Mouse (Mus musculus): ENCODE measurements around the gene Hspbp1. TPM values are rescaled to one million over a fixed set of nuclear protein-coding genes. Genes with fewer than 3 reads are reported as not detected.

Hspbp1 gene
- total RNA-seq, 2 experiments from 2014 or later, result 22.1 to 23.9 TPM

DNA sequence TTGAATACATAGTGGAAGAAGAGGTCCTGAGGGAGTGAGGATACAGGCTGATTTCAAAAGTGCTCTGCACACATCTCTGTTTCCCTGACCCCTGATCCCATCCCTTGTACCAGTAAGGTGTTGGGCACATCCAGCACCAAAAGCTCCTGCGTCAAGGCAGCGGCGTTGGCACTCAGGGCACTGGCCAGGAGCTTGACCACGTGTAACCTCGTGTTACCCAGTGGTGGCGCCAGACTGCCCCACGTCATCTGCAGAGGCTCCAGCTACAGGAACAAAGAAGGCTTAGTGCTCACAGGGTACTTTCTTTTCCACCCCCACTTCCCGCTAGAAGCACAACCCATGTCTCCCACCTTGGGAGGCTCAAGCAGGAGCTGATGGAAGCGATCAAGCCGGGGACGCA lies 43.7 kb downstream of the Hspbp1 start:
- DNase-seq (ENCODE audit: low spot score), result no peak

DNA sequence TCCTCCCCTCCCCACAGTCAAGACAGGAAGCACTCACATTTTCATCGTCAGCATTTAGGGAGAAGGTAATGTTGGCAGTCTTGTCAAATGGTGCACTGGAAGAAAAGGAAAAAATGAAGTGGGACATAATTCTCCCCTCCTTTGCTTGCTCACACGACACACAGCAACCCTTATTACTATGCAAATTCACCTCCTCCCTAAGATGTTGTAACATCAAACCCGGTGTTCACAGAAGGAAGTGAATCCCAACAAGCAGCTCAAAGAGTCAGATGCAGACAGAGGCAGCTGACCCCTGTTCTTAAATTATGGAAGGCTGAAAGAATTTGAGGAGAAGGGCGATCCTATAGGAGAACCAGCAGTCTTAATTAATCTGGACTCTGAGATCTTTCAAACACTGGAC lies 48.7 kb downstream of the Hspbp1 start:
- no peak for DNase-seq (ENCODE audit: low spot score)

DNA sequence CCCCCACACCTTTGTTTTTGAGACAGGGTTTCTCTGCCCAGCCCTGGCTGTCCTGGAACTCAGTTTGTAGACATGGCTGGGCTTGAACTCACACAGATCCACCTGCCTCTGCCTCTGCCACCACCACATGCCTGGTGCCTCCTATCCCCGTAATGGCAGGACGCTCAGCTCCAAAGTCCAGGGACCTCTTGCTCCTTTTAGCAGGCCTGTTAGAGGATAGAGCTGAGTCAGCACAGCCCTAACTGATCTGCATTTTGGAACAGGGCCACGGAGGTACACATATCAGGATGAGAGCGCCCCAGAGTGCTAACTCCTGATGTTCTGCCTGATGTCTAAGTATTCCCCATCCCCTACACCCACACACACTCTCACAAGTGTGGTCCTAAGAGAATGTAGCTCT lies 53.8 kb downstream of the Hspbp1 start, which contains the start of gene Tmem86b:
Tmem86b (minus strand) TSS at position 392 of the 400 bp plus-strand sequence.
- DNase-seq (ENCODE audit: low spot score), result no peak

- DNase-seq (ENCODE audit: low spot score), result no peak
Observed at GRCm38 (mm10) chr7:4630198-4630597, 54.7 kb downstream of the Hspbp1 start.

- no peak for DNase-seq (ENCODE audit: low spot score)
Observed at GRCm38 (mm10) chr7:4629586-4629985, 55.3 kb downstream of the Hspbp1 start.

DNA sequence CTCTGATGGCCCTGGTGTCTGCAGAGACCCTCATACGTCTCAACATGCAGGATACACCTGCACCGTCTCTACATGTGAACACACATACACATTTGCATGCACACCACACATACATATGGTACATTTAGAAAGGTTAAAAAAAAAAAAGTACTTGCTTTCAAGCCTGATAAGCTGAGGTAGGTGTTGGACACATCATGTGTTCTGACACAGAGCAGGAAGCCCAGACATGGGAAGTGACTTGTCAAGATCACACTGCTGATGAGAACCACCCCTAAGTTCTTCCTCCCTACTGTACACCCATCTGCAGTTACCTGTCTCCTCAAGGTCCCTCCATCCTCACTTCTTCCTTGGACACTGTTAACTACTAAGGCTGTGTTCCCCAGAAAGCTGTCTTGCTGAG lies 58.9 kb downstream of the Hspbp1 start:
- DNase-seq (ENCODE audit: low spot score), result no peak

DNA sequence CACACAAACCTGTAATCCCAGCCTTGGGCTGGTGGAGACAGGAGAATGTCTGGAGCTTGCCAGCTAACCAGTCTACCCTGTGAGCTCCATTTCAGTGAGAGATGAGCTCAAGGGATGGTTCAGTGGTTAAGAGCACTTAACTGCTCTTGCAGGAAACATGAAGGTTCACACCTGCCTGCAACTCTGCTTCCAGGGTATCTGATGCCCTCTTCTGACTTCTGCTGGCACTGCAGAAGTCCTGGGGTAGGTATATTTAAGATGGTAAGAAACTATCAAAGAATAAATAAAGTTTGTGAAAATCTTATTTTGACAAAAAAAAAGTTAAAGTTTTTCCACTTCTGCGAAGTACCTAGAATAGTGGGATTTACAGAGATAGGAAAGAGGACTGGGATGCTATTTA lies 60.5 kb downstream of the Hspbp1 start:
- DNase-seq (ENCODE audit: low spot score), result no peak

- DNase-seq (ENCODE audit: low spot score), result peak; percentile 25
Observed at GRCm38 (mm10) chr7:4623544-4624189, 61.2 kb downstream of the Hspbp1 start.

- no peak for DNase-seq (ENCODE audit: low spot score)
Observed at GRCm38 (mm10) chr7:4619979-4620378, 64.9 kb downstream of the Hspbp1 start.

DNA sequence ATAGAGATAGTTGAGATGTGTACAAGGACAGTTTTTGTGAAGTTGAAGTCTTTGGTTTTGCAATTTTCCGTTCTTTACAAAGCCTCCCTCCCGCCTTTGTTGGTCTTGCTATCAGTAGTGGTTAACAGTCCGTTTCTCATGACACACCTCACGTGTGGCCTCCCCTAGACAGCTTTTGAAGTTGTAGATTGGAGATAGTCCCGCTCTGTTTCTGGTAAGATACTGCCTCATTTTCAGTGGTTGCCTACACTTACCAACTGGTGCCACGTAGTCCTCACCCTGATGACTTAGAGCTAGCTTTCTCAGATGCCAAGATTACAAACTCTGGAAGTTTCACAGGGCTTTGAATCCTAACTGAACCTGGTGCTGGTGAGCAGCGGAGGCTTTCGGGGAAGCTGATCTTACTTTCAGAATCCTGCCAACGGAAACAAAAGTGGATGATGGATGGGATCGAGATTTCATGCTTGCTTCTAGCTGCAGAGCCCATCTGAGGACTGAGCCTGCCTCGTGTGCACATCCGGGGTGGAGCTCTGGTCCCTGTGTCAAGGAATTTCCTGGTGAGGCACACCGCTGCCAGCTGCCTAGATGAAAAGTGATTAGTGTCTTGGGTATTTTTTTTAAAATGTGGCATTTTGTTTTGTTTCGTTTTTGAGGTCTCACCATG lies 71.0 kb downstream of the Hspbp1 start:
- DNase-seq (ENCODE audit: low spot score), result no peak

GRCm38 (mm10) chr7:4612956-4613355 lies 71.9 kb downstream of the Hspbp1 start:
- DNase-seq (ENCODE audit: low spot score), result no peak

DNA sequence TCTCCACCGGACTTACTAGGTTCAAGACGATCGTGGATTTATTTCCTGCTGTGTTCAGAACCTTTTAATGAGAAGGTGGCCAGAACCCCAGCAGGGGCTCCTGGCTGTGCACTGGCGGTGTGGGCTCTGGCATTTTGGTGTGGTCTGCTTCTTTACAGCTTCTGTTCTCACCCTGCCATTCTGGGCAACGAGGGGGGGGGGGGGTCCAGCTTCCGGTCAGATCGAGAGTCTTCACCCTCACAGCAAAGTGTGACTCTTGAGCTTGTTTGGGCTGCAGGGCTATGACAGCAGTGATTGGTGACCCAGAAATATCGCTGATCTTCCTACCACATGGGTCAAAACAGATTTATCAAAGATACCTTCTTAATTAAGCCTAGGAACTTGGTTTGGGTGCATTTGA lies 72.5 kb downstream of the Hspbp1 start:
- no peak for DNase-seq (ENCODE audit: low spot score)

DNA sequence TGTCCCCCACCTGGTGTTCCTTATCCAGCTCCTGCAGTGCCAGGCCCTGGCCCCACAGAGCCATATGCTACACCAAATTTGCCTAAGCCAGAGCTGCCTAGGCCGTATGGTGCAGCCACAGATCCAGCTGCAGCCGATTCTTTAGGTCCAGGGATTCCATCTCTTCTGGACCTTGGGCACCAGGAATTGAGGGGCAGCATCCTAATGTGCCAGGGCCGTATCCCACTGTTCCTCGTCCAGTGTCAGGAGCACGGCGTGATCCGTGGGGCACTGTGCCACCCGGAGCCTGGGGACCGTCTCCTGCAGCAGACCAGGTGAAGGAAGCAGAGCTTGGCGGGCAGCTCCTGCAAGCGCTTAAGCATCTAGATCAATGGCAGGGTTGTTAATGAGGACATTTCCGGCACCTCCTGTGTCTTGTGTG lies 72.9 kb downstream of the Hspbp1 start:
- no peak for DNase-seq (ENCODE audit: low spot score)

DNA sequence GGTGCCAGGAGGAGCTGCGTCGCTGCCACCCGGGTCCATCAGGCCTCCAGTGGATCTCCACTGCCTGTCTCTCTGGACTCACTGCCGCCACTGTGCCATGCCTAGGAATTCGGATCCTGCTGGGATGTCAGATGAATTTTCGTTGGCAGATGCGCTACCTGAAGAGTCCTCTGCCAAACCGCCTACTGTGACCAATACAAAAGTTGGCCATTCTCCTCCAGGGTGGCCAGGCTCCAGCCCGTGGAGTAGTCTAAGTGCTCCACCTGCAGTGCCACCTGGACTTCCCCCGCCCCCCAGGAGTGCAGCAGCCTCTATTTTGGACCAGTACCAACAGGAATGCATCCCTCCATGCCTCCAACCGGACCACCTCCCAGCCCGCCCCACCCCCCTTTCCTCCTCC lies 73.4 kb downstream of the Hspbp1 start:
- no peak for DNase-seq (ENCODE audit: low spot score)

Other genes starting within 250 kb of the Hspbp1 start
- gene Rdh13, start 239.4 kb downstream of the Hspbp1 start, total RNA-seq (2021), result 10 to 100 TPM; 12.6 to 15.4 TPM
- 1 to 10 TPM; 1.9 to 3.5 TPM for gene Eps8l1, start 224.4 kb downstream of the Hspbp1 start, total RNA-seq (2021)
- gene Ppp1r12c, start 183.4 kb downstream of the Hspbp1 start, total RNA-seq (2021), result 10 to 100 TPM; 15.5 to 19.0 TPM
- gene Tnnt1, start 168.7 kb downstream of the Hspbp1 start, total RNA-seq (2021), result 100 to 1,000 TPM; 656 to 752 TPM
- not detected for gene Tnni3, start 160.8 kb downstream of the Hspbp1 start, total RNA-seq (2021)
- not detected for gene Dnaaf3, start 152.6 kb downstream of the Hspbp1 start, total RNA-seq (2021)
- not detected for gene Syt5, start 137.5 kb downstream of the Hspbp1 start, total RNA-seq (2021)
- gene Ptprh, start 81.0 kb downstream of the Hspbp1 start, total RNA-seq (2021), result not detected
- gene Tmem86b, start 53.6 kb downstream of the Hspbp1 start, total RNA-seq (2021), result 1 to 10 TPM; 2.3 to 2.6 TPM
- gene Ppp6r1, start 26.0 kb downstream of the Hspbp1 start, total RNA-seq (2021), result 10 to 100 TPM; 45.8 to 46.6 TPM
- gene Brsk1, start 5.5 kb upstream of the Hspbp1 start, total RNA-seq (2021), result under 1 TPM; 0.50 to 0.64 TPM
- not detected for gene Tmem150b, start 40.2 kb upstream of the Hspbp1 start, total RNA-seq (2021)
- gene Kmt5c, start 55.0 kb upstream of the Hspbp1 start, total RNA-seq (2021), result 1 to 10 TPM; 5.5 to 5.6 TPM
- gene Cox6b2, start 68.0 kb upstream of the Hspbp1 start, total RNA-seq (2021), result 1 to 10 TPM in 1 of 2 experiments, under 1 TPM in 1; 0.87 to 1.3 TPM
- gene Fam71e2, start 86.2 kb upstream of the Hspbp1 start, total RNA-seq (2021), result not detected
- gene Il11, start 97.8 kb upstream of the Hspbp1 start, total RNA-seq (2021), result under 1 TPM in 1 of 2 experiments, not detected in 1; 0.14 TPM
- not detected for gene Tmem190, start 97.9 kb upstream of the Hspbp1 start, total RNA-seq (2021)
- 10 to 100 TPM in 1 of 2 experiments, 1 to 10 TPM in 1; 7.1 to 10.0 TPM for gene Tmem238, start 104.6 kb upstream of the Hspbp1 start, total RNA-seq (2021)
- 100 to 1,000 TPM; 582 to 601 TPM for gene Rpl28, start 107.8 kb upstream of the Hspbp1 start, total RNA-seq (2021)
- 10 to 100 TPM; 84.1 to 86.9 TPM for gene Ube2s, start 127.5 kb upstream of the Hspbp1 start, total RNA-seq (2021)
- not detected for gene Shisa7, start 159.6 kb upstream of the Hspbp1 start, total RNA-seq (2021)
- 1 to 10 TPM; 6.0 to 8.2 TPM for gene Isoc2b, start 185.2 kb upstream of the Hspbp1 start, total RNA-seq (2021)
- 10 to 100 TPM; 26.9 to 32.6 TPM for gene Isoc2a, start 192.1 kb upstream of the Hspbp1 start, total RNA-seq (2021)
- gene Gm36210, start 221.4 kb upstream of the Hspbp1 start, total RNA-seq (2021), result under 1 TPM; 0.18 to 0.64 TPM
- 1 to 10 TPM; 8.7 to 8.9 TPM for gene Zfp628, start 230.1 kb upstream of the Hspbp1 start, total RNA-seq (2021)
- 1 to 10 TPM; 3.2 to 4.6 TPM for gene Nat14, start 237.0 kb upstream of the Hspbp1 start, total RNA-seq (2021)
- gene Ssc5d, start 240.7 kb upstream of the Hspbp1 start, total RNA-seq (2021), result 1 to 10 TPM; 3.9 to 4.7 TPM